Mouse (Mus musculus) retina, embryonic 14.5 days (tissue): ENCODE measurements around the gene Cep95.
"Not testable (repeated sequence)": the region's sequence is repeated elsewhere in the genome, so short reads cannot be mapped to it uniquely, and the experiment has no call there.

Source experiments
- DNase-seq: peaks from one replicate; pipeline ENCODE4 v3.0.0-alpha.2; 2015; ENCODE audit warnings: low spot score

The Cep95 gene

DNA sequence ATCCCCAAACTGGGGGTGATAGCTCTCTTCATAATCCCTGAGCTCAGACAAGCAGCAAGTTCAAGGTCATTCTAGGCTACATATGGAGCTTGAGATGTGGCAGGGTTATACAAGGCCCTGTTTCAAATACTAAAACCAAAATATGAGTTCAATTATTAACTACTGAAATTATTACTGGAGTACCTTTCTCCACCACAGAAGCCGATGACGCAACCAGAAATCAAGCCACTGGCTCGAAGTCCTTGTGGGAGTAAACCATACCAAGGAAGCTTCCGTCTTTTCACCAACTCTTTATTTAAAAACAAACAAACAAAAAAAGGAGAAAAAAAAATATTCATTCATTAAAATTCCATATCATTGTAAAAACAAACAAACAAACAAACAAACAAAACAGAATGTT is 12.1 kb upstream of the Cep95 start:
- no peak for DNase-seq

GRCm38 (mm10) chr11:106777395-106777794 is 11.7 kb upstream of the Cep95 start:
- DNase-seq: no peak

DNA sequence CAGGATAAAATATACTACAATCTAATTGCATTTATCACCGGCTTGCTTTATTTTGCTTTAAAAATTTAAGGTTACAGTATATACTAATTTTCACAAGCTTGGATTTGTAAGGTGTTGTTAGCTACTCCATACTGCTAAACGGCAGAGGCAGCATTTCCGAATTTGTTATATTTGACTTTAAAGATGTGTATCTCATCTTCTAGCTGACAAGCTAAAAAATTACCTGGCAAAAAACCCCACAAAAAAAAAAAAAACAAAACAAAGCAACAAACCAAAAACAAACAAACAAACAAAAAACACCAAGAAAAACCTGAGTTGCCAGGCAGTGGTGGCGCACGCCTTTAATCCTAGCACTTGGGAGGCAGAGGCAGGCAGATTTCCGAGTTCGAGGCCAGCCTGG is 10.9 kb upstream of the Cep95 start:
- no peak for DNase-seq

DNA sequence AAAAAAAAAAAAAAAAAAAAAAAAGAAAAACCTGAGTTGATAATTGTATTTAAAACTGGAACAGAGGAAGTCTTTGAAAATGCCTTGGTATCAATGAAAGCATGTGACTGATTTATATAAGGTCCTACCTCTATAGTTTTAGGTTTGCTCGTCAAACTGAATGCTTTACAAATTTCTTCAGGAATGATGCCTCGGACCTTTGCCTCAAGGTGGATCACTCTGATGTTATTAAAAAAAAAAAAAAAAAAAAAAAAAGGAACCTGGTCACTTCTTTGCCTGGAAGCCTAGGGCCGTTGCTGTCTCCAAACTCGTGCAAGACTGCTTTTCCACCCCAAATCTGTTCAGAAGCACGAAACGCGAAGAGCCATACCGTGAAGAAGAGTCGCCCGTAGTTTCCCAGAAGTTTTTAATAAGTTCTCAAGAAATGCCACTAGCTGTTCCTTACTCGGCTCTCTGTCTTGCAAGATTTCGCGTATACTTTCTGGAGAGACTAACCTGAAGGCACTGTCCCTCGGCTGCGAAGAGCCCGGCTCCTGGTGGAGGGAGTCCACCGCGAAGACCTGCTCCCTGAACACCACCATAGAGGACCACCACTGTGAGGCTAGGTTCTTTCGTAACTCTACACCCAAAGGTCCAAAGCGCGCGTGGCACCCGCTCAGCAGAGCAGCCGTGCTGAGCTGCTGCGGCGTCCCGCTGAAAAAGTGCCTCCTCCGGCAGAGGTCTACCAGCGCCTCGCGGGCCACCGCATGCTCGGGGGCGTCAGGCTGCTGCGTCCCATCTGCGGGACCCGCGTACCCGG is 10.3 kb upstream of the Cep95 start:
- no peak for DNase-seq

DNA sequence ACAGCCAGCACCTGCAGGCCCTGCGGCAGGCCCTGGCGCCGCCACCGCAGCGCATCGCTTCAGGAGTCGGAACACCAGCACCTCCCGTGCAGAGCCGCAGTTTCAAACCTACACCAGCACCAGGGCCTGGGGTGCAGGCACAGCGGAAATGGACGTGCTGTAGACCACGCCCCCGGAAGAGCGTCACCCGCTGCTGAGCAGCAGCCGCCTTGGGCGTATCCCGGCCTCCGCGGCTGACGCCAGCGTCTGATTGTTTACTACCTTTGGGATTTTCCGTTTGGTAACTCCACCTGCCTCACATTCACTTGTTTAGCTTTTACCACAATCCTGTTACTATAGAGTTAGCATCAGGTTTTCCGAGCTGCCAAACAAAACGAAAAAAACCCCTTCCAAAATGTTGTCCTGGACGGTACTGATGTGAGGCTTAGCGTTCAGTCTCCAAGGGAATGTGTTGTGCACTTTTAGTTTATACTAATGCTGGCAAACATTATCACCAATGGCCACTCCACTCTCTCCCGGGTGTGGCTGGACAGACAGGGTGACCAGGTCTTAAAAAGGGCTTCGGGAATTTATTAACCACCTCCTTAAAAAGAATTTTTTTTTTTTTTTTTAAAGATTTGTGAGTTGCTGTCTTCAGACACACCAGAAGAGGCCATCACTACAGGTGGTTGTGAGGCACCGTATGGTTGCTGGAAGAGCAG is 9.5 kb upstream of the Cep95 start, which contains the start of gene Polg2:
Polg2 (minus strand) TSS at position 150 of the 701 bp plus-strand sequence.
- peak; percentile 92 for DNase-seq

GRCm38 (mm10) chr11:106780089-106780425 is 9.0 kb upstream of the Cep95 start:
- DNase-seq: no peak

GRCm38 (mm10) chr11:106780590-106781220 is 8.3 kb upstream of the Cep95 start:
- no peak for DNase-seq

DNA sequence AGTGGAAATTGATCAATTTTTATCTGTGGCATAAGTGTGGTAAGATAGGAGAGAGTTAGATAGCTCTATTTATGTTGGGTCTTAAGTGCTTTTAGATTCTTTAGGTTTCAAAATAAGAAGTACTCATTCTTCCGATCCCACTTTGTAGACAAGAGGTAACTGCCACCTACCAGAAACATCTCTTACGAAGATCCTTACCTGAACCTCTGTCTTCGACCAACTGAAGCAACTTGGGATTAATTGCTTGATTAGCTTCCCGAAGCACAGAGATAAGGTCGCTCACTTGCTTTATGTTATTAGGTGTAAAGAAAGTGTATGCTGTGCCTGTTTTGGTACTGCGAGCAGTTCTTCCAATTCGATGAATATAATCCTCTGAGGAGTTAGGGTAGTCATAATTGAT is 6.8 kb upstream of the Cep95 start:
- DNase-seq: not testable (repeated sequence)

- no peak for DNase-seq
These were observed 5.9 kb upstream of the Cep95 start for GRCm38 (mm10) chr11:106782841-106783764.

- DNase-seq: no peak
These were observed 4.6 kb upstream of the Cep95 start for GRCm38 (mm10) chr11:106784476-106784875.

DNA sequence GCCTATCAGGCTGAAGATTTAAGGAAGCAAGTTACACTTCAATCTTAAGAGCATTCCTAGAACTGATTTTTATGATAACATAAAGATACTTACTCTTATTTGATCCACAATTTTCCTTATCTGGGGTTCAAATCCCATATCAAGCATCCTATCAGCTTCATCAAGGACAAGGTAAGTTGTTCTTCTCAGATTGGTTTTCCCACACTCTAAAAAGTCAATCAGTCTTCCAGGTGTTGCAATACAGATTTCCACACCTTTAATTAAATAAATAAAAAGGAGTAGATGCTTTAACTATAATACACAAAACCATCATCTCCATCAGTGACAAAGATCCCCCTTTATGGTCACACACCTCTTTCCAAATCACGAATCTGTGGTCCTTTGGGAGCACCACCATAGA is 4.0 kb upstream of the Cep95 start:
- DNase-seq: no peak

DNA sequence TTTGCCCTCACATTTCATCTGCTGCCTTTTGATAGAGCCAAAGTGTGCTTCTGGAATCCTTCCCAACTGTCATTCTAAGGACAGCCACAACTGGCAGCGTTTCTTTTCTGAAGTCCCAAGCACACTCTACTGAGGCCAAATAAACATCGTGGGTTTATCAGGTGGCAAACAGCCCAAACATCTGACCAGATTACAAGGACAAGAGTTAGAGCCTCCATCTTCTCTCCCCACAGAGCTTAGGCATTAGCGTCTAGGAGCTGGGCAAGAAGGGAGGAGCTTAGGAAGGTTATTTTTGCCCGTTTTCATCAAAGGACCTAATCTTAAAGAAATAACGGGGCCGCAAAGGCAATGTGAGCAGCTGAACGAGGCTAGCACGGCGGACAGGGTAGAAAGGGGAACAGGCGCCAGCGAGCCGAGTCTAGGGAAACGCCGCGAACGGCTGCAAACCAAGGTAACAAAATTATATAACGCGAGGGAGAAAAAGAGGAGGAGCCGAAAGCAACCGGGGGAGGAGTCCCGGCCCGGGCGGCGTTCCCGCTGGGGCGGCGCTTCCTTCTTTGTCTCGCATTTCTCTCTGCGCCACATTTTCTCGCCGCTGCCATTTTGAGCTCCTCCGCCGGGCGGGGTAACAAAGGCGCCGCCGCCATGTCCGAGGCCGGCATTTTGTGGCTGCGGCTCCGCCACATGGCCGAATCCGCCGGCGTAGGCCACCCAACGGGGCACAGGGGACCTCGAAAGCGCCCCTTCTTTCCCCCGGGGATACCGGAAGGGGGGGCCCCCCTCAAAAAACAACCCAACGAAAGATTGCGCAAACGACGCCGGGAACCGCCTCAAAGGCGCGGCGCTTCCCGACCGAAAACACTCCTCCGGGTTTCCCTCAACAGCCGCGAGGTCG is 1.7 kb upstream of the Cep95 start:
- DNase-seq: peak; percentile 84

GRCm38 (mm10) chr11:106788026-106788774 is 852 bp upstream of the Cep95 start:
- peak; percentile 99 for DNase-seq

DNA sequence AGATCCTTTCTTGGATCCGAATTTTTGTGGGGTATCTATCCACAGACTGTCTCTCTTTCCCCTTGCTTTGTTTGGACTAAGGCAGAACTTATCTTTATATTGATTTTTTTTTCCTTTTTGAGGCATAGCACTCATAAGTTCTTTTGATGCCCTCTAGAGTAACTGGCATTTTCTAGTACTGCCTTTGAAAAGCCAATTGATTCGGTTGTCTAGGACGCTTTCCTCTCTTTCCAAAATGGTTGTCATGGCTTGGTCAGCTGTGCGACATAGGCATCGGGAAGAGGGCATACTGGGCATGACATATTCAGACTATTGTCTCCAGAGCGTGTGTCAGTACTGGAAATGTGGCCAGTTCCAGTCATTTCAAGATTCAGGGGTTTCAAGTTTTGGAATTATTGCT is 597 bp downstream of the Cep95 start:
- DNase-seq: peak; percentile 55

GRCm38 (mm10) chr11:106793846-106794245 is 4.8 kb downstream of the Cep95 start:
- no peak for DNase-seq

- DNase-seq: no peak
These were observed 6.6 kb downstream of the Cep95 start for GRCm38 (mm10) chr11:106795679-106796078.

GRCm38 (mm10) chr11:106802069-106802627 is 13.1 kb downstream of the Cep95 start:
- DNase-seq: no peak

DNA sequence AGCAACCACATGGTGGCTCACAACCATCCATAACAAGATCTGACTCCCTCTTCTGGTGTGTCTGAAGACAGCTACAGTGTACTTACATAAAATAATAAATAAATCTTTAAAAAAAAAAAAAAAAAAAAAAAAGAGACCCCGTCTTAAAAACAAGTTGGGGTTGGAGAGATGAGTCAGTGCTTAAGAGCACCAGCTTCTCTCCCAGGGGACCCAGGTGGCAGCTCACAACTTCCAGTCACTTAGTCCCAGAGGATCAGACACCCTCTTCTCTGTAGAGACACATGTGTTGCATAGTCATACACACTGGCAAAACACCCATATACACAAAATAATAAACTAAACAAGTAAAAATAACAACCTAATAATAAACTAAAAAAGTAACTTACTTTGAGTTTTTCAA is 18.4 kb downstream of the Cep95 start:
- DNase-seq: not testable (repeated sequence)

GRCm38 (mm10) chr11:106812410-106813136 is 23.5 kb downstream of the Cep95 start:
- DNase-seq: no peak
